Mouse (Mus musculus) leukemia stem cell, adult 10-12 weeks (primary cell): Measurements from ENCODE around the gene Zbtb17. TPM values are rescaled to one million over a fixed set of nuclear protein-coding genes. Genes with fewer than 3 reads are reported as not detected.

Experiments used
- polyA plus RNA-seq: library from polyadenylated mRNA; stranded (reverse); fragments of >175 nt; gene quantifications from 2 replicates; pipeline ENCODE4 v1.2.3, GENCODE M21; 2012; ENCODE audit warnings: low replicate concordance

Zbtb17 gene
- polyA plus RNA-seq: 33.7 and 37.3 TPM in 2 replicates

GRCm38 (mm10) chr4:141444451-141445327, at the start of gene Zbtb17:
Gene Zbtb17, plus strand, starts transcription at chr4:141444654.

GRCm38 (mm10) chr4:141398545-141398944, 45.9 kb upstream of the Zbtb17 start, which contains the start of gene Clcnka:
Gene Clcnka, minus strand, starts transcription at chr4:141398724.

GRCm38 (mm10) chr4:141415924-141416323, 28.5 kb upstream of the Zbtb17 start, which contains the start of gene Clcnkb:
Gene Clcnkb, minus strand, starts transcription at chr4:141416014.

GRCm38 (mm10) chr4:141420192-141420829, 24.1 kb upstream of the Zbtb17 start, which contains the start of gene Hspb7:
Gene Hspb7, plus strand, starts transcription at chr4:141420779.

GRCm38 (mm10) chr4:141435974-141436373, 8.5 kb upstream of the Zbtb17 start, which contains the start of gene Srarp:
Gene Srarp, minus strand, starts transcription at chr4:141436105.

Other genes starting within 250 kb of the Zbtb17 start
- 1.5 and 1.9 TPM in 2 replicates for gene Rsg1, start 230.7 kb upstream of the Zbtb17 start, polyA plus RNA-seq
- gene Arhgef19, start 205.2 kb upstream of the Zbtb17 start, polyA plus RNA-seq: not detected in 2 replicates
- 0.34 and 0.42 TPM in 2 replicates for gene Epha2, start 143.4 kb upstream of the Zbtb17 start, polyA plus RNA-seq
- gene Fam131c, start 76.4 kb upstream of the Zbtb17 start, polyA plus RNA-seq: not detected in 2 replicates
- gene Clcnka, start 45.9 kb upstream of the Zbtb17 start, polyA plus RNA-seq: not detected in 2 replicates
- 0.66 TPM in 1 of 2 replicates, not detected in the other for gene Clcnkb, start 28.6 kb upstream of the Zbtb17 start, polyA plus RNA-seq
- gene Hspb7, start 23.9 kb upstream of the Zbtb17 start, polyA plus RNA-seq: not detected in 2 replicates
- not detected in 2 replicates for gene Srarp, start 8.5 kb upstream of the Zbtb17 start, polyA plus RNA-seq
- gene Spen, start 93.9 kb downstream of the Zbtb17 start, polyA plus RNA-seq: 261 and 418 TPM in 2 replicates
- 2.7 TPM in 2 replicates for gene Fblim1, start 161.4 kb downstream of the Zbtb17 start, polyA plus RNA-seq
- 0.39 and 0.51 TPM in 2 replicates for gene Tmem82, start 174.0 kb downstream of the Zbtb17 start, polyA plus RNA-seq
- gene Slc25a34, start 179.2 kb downstream of the Zbtb17 start, polyA plus RNA-seq: not detected in 2 replicates
- gene Plekhm2, start 220.2 kb downstream of the Zbtb17 start, polyA plus RNA-seq: 22.8 and 33.3 TPM in 2 replicates
- gene Rsc1a1, start 240.9 kb downstream of the Zbtb17 start, polyA plus RNA-seq: 12.9 TPM in 1 of 2 replicates, not detected in the other